Mouse (Mus musculus): ENCODE measurements at regions not wholly inside any gene's neighbourhood (a gene's known extent, or its start where the extent isn't known, plus 50 kb on each side); places are given as distances from the start of the nearest gene placed in this dataset.

DNA sequence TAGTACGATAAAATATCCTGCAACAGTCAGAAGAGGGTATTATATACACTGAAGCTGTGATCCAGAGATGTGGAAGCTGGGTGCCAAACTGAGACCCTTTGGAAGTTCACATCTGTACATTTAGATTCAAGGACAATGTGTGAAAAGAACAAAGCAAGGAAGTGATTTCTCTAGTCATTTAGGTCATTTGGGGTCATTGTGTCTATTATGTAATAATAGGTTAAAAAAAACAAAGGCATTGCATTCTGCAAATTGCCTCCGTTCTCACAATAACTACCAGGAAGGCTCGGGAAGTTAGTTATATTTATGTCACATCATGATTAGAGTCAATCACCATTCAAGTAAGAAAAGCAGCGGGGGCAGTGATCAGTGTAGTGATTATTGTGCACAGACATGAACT is 563.3 kb downstream of the Trim52 start:
- H3K4me3 ChIP-seq (ENCODE audit: low read depth, low read length): no peak overlapping the region
- H3K36me3 ChIP-seq (ENCODE audit: control insufficient read depth, insufficient read depth, low read length): no peaks in the 10 kb centered on the region
- H3K27me3 ChIP-seq (ENCODE audit: control insufficient read depth, insufficient read depth, low read length): no peaks in the 10 kb centered on the region
- H3K4me2 ChIP-seq (ENCODE audit: low read depth, low read length): no peak overlapping the region
- no peak for ATAC-seq (ENCODE audit: low read depth)
- H3K9me3 ChIP-seq (ENCODE audit: control insufficient read depth, low read length): no peaks in the 10 kb centered on the region
- H3K27ac ChIP-seq (ENCODE audit: low read depth, low read length): no peak overlapping the region
- no peak overlapping the region for H3K9ac ChIP-seq (replicated peaks; ENCODE audit: low read depth, low read length)
- 25% methylated on average over 4 of the region's 4 CpGs for WGBS
- H3K4me1 ChIP-seq (ENCODE audit: control insufficient read depth, insufficient read depth, low read length): no peaks in the 10 kb centered on the region

DNA sequence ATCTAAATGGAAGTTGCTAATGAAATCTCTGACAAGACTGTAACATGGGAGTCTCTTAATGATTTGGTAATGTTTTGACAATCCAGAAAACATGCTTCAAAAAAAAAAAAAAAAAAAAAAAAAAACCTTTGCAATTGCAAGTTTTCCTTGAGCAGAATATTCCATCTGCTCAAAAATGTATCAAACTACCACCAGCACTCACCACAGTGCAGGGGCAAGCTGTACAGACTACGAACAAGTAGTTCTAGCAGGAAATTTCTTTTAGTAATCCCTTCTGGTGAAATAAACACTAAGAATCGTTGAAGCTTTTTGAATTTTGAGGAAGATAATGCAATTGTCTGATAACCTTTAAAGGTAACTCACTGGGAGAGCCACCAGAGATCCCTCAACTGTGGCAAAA is 572.0 kb downstream of the Trim52 start:
- no peak for ATAC-seq (ENCODE audit: low read depth)
- Histone ChIP-seq H3K27me3 (ENCODE audit: control insufficient read depth, insufficient read depth, low read length) (no peaks in the 10 kb centered on the region), H3K9me3 (ENCODE audit: control insufficient read depth, low read length) (no peaks in the 10 kb centered on the region), H3K36me3 (ENCODE audit: control insufficient read depth, insufficient read depth, low read length) (no peaks in the 10 kb centered on the region), H3K9ac (replicated peaks; ENCODE audit: low read depth, low read length) (no peak overlapping the region), H3K27ac (ENCODE audit: low read depth, low read length) (no peak overlapping the region), H3K4me3 (ENCODE audit: low read depth, low read length) (no peak overlapping the region), H3K4me2 (ENCODE audit: low read depth, low read length) (no peak overlapping the region), H3K4me1 (ENCODE audit: control insufficient read depth, insufficient read depth, low read length) (no peaks in the 10 kb centered on the region)
- WGBS: 86% methylated on average over 2 of the region's 2 CpGs

DNA sequence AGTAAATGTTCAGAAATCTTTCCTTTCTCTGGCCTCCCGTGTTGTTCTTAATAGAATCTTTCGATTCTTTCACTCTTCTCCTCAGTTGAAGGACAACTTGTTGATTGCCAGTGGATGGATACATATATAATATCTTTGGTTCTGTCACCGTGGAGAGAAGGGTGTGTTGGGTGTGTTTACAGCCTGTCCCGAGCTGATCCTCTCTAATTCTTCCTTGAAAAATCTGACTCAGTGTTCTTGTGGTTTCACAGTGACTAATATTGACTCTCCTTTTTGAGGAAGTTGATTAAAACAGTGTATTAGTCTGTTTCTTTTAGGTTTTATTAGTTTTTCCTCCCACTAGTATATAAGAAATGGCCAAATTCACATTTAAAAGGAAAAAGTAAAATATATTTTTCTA is 575.2 kb downstream of the Trim52 start:
- no peak overlapping the region for H3K27ac ChIP-seq (ENCODE audit: low read depth, low read length)
- H3K4me3 ChIP-seq (ENCODE audit: low read depth, low read length): no peak overlapping the region
- ATAC-seq (ENCODE audit: low read depth): no peak
- no peaks in the 10 kb centered on the region for H3K27me3 ChIP-seq (ENCODE audit: control insufficient read depth, insufficient read depth, low read length)
- 85% methylated on average over 4 of the region's 4 CpGs for WGBS
- H3K4me1 ChIP-seq (ENCODE audit: control insufficient read depth, insufficient read depth, low read length): no peaks in the 10 kb centered on the region
- H3K9ac ChIP-seq (replicated peaks; ENCODE audit: low read depth, low read length): no peak overlapping the region
- H3K9me3 ChIP-seq (ENCODE audit: control insufficient read depth, low read length): no peaks in the 10 kb centered on the region
- H3K4me2 ChIP-seq (ENCODE audit: low read depth, low read length): no peak overlapping the region
- H3K36me3 ChIP-seq (ENCODE audit: control insufficient read depth, insufficient read depth, low read length): no peaks in the 10 kb centered on the region

DNA sequence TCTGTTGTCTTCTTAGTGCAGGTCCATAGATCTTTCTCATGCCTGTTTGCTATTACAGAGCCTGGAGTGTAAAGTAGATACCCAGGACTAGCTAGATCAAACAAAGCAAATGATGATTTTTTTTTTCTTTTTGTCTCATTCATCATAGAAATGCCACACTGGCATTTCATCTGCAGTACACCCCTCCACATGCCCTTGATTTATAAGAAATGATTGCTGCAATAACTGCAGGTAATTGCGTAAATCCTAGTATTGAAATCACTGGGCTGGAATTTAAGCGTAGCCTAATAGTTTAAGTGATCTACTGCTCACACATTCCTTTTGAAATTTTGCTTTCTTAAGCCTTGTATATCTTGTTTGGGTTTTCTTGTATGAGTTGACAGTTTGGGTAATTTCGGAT is 581.4 kb downstream of the Trim52 start:
- Histone ChIP-seq H3K4me2 (ENCODE audit: low read depth, low read length) (no peak overlapping the region), H3K9me3 (ENCODE audit: control insufficient read depth, low read length) (no peaks in the 10 kb centered on the region), H3K9ac (replicated peaks; ENCODE audit: low read depth, low read length) (no peak overlapping the region), H3K4me1 (ENCODE audit: control insufficient read depth, insufficient read depth, low read length) (no peaks in the 10 kb centered on the region), H3K27me3 (ENCODE audit: control insufficient read depth, insufficient read depth, low read length) (no peaks in the 10 kb centered on the region), H3K36me3 (ENCODE audit: control insufficient read depth, insufficient read depth, low read length) (no peaks in the 10 kb centered on the region), H3K27ac (ENCODE audit: low read depth, low read length) (no peak overlapping the region), H3K4me3 (ENCODE audit: low read depth, low read length) (no peak overlapping the region)
- WGBS: 56% methylated on average over 3 of the region's 3 CpGs
- no peak for ATAC-seq (ENCODE audit: low read depth)

DNA sequence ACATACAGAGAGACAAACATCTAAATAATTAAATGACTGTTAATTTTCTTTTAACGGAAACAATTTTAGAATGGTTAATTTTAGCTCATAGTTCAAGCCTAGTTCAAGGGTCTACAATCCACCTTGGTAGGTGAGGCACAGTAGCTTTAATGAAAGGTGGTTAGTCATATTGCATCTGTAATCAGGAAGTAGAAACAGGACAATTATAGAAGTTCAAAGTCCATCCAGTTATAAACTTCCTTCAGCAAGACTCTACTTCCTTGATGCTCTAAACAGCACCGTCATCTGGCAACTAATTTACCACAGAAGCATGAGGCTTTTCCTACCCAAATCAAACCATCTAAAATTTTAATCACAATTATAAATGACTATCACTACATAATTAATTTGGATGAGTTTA is 608.0 kb downstream of the Trim52 start:
- ATAC-seq (ENCODE audit: low read depth): no peak
- Histone ChIP-seq H3K27ac (ENCODE audit: low read depth, low read length) (no peak overlapping the region), H3K9me3 (ENCODE audit: control insufficient read depth, low read length) (no peaks in the 10 kb centered on the region), H3K27me3 (ENCODE audit: control insufficient read depth, insufficient read depth, low read length) (no peaks in the 10 kb centered on the region), H3K4me2 (ENCODE audit: low read depth, low read length) (no peak overlapping the region), H3K4me3 (ENCODE audit: low read depth, low read length) (no peak overlapping the region), H3K4me1 (ENCODE audit: control insufficient read depth, insufficient read depth, low read length) (no peaks in the 10 kb centered on the region), H3K9ac (replicated peaks; ENCODE audit: low read depth, low read length) (no peak overlapping the region), H3K36me3 (ENCODE audit: control insufficient read depth, insufficient read depth, low read length) (no peaks in the 10 kb centered on the region)
- WGBS: 89% methylated on average over 2 of the region's 2 CpGs

DNA sequence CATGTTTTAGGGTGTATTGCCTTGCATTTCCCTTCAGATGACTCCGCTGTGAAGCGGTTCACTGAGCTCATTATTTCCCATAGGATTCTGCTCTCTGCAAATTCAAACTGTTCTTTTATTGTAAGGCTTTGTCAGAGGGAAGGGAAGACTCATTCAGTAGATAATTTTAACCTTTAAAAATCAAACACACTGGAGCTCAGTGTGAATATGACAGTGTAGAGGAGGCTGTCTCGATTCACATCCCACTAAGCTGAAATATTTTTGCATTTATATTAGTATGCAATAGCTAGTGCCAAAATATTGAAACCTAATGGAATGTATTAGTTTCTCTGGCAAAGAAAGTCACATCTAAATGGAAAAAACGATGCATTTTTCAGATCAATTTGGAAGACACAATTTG is 627.8 kb downstream of the Trim52 start:
- H3K4me2 ChIP-seq (ENCODE audit: low read depth, low read length): no peak overlapping the region
- no peak overlapping the region for H3K27ac ChIP-seq (ENCODE audit: low read depth, low read length)
- 41% methylated on average over 4 of the region's 4 CpGs for WGBS
- no peaks in the 10 kb centered on the region for H3K36me3 ChIP-seq (ENCODE audit: control insufficient read depth, insufficient read depth, low read length)
- no peak overlapping the region for H3K9ac ChIP-seq (replicated peaks; ENCODE audit: low read depth, low read length)
- no peaks in the 10 kb centered on the region for H3K9me3 ChIP-seq (ENCODE audit: control insufficient read depth, low read length)
- H3K4me1 ChIP-seq (ENCODE audit: control insufficient read depth, insufficient read depth, low read length): no peaks in the 10 kb centered on the region
- ATAC-seq (ENCODE audit: low read depth): no peak
- no peaks in the 10 kb centered on the region for H3K27me3 ChIP-seq (ENCODE audit: control insufficient read depth, insufficient read depth, low read length)
- no peak overlapping the region for H3K4me3 ChIP-seq (ENCODE audit: low read depth, low read length)

DNA sequence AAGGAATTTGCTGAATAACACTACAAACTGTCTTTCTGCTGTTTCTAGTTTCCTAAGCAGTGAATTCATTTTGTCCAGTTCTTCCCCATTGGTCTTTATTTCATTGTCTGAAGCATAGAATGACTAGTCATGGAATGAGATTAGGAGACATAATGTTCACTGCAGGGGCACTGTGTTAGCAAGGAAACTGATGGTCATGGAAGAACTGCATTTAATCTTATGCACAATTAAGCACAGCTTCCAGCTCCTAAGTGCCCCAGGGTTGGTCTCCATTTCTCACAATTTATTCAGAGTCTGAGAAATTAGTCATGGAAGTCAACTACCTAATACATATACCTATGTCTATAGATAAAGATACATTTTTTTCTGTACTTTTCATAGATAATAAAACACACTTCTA is 634.9 kb downstream of the Trim52 start:
- H3K4me2 ChIP-seq (ENCODE audit: low read depth, low read length): no peak overlapping the region
- no peak overlapping the region for H3K4me3 ChIP-seq (ENCODE audit: low read depth, low read length)
- H3K4me1 ChIP-seq (ENCODE audit: control insufficient read depth, insufficient read depth, low read length): no peaks in the 10 kb centered on the region
- H3K27ac ChIP-seq (ENCODE audit: low read depth, low read length): no peak overlapping the region
- H3K27me3 ChIP-seq (ENCODE audit: control insufficient read depth, insufficient read depth, low read length): no peaks in the 10 kb centered on the region
- no peaks in the 10 kb centered on the region for H3K36me3 ChIP-seq (ENCODE audit: control insufficient read depth, insufficient read depth, low read length)
- no peaks in the 10 kb centered on the region for H3K9me3 ChIP-seq (ENCODE audit: control insufficient read depth, low read length)
- H3K9ac ChIP-seq (replicated peaks; ENCODE audit: low read depth, low read length): no peak overlapping the region
- peak; percentile 87 for ATAC-seq (ENCODE audit: low read depth)

DNA sequence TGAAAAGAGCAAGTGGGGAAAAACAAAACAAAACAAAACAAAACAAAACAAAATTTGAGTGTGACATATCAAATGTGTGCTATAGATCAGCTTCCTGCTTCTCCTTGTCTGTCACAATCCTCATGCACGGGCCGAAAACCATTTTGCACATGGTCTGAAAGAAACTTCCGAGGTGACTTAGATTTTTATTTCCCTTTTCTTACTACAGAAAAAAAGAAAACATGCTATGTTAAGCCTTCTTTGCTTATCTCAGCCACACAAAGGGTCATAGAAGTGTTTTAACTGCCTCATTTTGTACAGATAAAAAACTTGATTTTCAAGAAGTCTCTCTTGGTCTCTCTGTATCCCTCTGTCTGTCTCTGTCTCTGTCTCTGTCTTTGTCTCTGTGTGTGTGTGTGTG is 654.2 kb downstream of the Trim52 start:
- Histone ChIP-seq H3K4me3 (ENCODE audit: low read depth, low read length) (no peak overlapping the region), H3K4me1 (ENCODE audit: control insufficient read depth, insufficient read depth, low read length) (no peaks in the 10 kb centered on the region), H3K4me2 (ENCODE audit: low read depth, low read length) (no peak overlapping the region), H3K9ac (replicated peaks; ENCODE audit: low read depth, low read length) (no peak overlapping the region), H3K27ac (ENCODE audit: low read depth, low read length) (no peak overlapping the region), H3K36me3 (ENCODE audit: control insufficient read depth, insufficient read depth, low read length) (no peaks in the 10 kb centered on the region), H3K27me3 (ENCODE audit: control insufficient read depth, insufficient read depth, low read length) (no peaks in the 10 kb centered on the region), H3K9me3 (ENCODE audit: control insufficient read depth, low read length) (no peaks in the 10 kb centered on the region)
- 97% methylated on average over 3 of the region's 3 CpGs for WGBS
- ATAC-seq (ENCODE audit: low read depth): no peak

DNA sequence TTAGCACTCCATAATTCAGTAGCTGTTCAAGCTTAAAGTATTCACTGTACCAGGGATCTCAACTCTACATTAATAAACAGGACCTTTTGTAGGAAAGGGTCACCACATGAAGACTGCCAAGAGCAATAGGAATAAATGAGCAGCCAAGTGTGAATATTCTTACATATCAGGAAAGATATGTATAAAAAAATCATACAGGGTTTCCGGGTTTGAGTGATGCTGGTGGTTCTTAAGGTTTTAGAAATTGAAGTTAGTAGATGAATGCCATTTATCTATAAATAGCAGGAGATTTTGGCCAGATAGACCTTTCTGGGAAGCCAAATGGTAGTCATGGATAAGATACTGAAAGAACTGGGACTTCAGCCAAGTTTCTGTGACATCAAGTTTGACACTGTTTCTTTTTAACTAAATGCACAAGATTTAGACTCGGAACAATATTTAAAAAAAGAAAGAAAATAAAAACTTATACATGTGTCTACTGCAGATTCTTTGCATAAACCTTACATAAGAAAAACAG is 657.1 kb downstream of the Trim52 start:
- no peak overlapping the region for H3K4me2 ChIP-seq (ENCODE audit: low read depth, low read length)
- no peaks in the 10 kb centered on the region for H3K9me3 ChIP-seq (ENCODE audit: control insufficient read depth, low read length)
- no peak overlapping the region for H3K27ac ChIP-seq (ENCODE audit: low read depth, low read length)
- H3K4me1 ChIP-seq (ENCODE audit: control insufficient read depth, insufficient read depth, low read length): no peaks in the 10 kb centered on the region
- no peak overlapping the region for H3K4me3 ChIP-seq (ENCODE audit: low read depth, low read length)
- H3K27me3 ChIP-seq (ENCODE audit: control insufficient read depth, insufficient read depth, low read length): no peaks in the 10 kb centered on the region
- H3K36me3 ChIP-seq (ENCODE audit: control insufficient read depth, insufficient read depth, low read length): no peaks in the 10 kb centered on the region
- no peak overlapping the region for H3K9ac ChIP-seq (replicated peaks; ENCODE audit: low read depth, low read length)
- no peak for ATAC-seq (ENCODE audit: low read depth)
- WGBS: 86% methylated on average over 2 of the region's 2 CpGs
